Mouse (Mus musculus) heart, postnatal 36 days (tissue): ENCODE data around the gene Dzip1l. TPM values are rescaled to one million over a fixed set of nuclear protein-coding genes. Genes with fewer than 3 reads are reported as not detected.
A peak's percentile ranks its signal among the peaks of the same experiment; 100 is the strongest.

Experiments used
- DNase-seq, 2 experiments: peaks; one replicate each; pipeline ENCODE4 v3.0.0; 2021 to 2022
- intact Hi-C: fragments of 180-260 bp; cut with DNase I; formaldehyde crosslinking; loops from one replicate; pipeline ENCODE4 v1.15.1; 2025
- total RNA-seq, 2 experiments: library from RNA; stranded (reverse); gene quantifications; 2 replicates each; pipeline ENCODE4 v1.2.3; 2021

Gene Dzip1l
- total RNA-seq, 2 experiments from 2014 or later: 3.6 to 5.8 TPM

DNA sequence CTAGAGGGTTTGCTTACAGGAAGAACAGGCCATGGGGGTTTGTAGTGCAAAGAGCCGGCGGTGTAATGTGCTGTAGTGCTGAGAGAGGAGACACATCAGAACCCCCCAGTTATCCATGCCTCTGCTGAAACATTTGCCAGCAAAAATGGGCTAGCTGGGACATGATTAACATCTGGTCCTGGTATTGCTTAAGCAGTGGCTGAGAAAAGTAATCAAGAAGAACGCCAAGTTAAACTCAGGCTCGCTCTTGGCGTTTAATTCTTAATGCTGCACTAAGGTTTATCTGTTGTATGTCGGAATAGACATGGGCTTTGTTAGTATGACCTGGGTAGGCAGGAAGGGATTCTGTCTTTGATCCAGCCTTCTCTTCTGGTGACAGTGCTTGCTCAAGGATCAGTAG lies 16.8 kb downstream of the Dzip1l start:
- intact Hi-C loops: no loop called here
- DNase-seq: no peak

DNA sequence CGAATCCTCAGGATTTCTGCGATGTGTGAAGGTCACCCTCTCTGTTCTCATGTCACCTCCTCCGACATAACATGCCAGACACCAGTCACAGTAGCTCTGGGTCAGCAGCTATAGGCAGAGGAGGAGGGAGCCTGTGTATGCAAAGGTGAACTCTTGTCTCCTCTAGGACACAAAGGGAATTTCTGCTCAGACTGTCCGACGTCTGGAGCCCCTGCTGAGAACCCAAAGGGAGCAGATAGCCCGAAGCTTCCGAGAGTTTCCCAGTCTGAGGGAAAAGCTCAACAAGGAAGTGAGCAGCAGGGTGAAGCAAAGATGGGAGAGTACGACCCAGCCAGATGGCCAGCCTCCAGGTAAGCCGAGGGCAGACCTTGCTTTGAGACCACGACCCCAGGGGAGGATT lies 31.5 kb downstream of the Dzip1l start:
- DNase-seq: no peak
- intact Hi-C loops: loop anchor here (5.0 kb wide), 1 partner anchor 193 kb away; no protein-coding TSS in a partner anchor

DNA sequence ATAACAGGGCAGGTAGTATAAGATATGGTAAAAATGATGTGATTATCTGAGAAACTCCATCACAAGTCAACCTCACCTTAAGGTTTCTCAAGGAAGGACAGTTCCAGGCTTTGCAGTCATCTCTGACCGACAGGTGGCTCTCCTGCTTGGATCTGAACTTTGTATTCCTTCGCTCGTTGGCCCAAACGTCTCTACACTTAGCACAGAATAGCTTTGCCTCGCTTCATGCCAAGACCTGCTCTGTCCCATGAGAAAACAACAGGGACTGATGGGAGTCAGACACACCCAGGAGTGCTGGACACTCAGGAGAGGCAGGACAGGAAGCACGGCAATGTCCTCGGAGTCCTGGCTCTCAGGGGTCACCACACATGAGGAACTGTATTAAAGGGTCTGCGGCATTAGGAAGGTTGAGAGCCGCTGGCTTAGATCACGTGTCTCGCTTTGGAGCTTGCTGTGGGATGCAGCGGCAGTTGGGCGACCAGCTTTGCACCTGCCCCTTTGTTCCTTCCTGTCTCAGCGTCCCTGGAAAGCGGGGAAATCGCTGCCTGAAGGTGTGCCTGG lies 32.4 kb downstream of the Dzip1l start:
- no peak for DNase-seq
- intact Hi-C loops: loop anchor here (1.0 to 5.0 kb wide), 2 partner anchors 74 to 194 kb away; no protein-coding TSS in a partner anchor

DNA sequence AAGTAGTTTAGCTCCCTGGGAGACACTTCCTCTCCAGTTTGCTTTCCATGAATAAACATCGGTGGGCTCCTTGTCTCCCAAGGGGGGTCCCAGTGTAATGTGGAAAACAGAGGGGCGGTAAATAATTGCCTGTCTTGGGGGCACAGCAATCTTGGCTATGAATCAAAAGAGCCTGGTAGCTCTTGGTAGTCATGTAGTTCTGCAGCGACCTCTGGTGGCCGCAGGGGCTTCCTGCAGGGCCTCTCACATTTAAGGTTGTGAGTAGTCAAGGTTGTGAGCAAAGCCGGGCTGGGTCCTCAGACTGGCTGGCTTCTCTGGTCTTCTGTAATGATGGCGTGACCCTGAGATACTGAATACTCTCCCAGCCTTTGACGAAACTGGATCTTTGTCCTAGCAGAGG lies 33.1 kb downstream of the Dzip1l start:
- intact Hi-C loops: loop anchor here (1.0 to 5.0 kb wide), 2 partner anchors 75 to 195 kb away; no protein-coding TSS in a partner anchor
- peak; percentile 43 to 71 for DNase-seq

DNA sequence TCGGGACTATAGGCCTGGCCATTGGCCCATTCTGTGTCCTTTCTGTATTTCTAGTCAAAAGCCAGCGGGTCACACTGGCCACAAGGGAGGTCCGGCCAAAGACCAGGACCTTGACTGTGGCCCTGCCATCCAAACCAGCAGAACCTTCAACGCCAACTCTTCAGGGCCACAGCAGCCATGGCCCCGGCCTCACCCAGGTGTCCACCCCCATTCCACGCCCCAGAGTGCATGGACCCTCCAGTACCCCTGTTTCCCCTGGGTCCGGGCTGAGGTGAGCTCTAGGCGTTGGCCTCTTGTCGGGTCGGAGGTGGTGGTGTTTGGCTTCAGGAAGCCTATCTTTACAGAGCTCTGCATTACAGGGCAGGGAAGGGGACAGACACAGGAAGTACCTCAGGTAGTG lies 33.6 kb downstream of the Dzip1l start:
- intact Hi-C loops: loop anchor here (1.0 to 5.0 kb wide), 2 partner anchors 76 to 196 kb away; no protein-coding TSS in a partner anchor

DNA sequence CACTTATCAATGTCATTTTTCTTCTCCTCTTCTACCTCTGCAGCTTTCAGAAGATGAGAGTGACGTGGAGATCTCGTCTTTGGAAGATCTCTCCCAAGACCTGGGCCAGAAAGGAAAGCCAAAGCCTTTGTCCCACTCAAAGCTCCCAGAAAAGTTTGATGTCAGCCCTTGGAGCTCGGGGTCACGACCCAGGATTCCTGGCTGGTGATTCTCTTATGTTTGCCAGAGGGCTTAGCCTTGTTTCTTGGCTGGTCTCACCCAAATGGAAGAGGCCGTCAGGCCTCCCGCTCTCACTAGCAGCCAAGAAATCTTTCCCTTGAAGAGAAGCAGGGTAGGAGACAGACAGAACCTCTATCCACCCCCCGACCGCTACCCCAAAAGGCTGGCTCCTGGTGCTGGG lies 38.3 kb downstream of the Dzip1l start:
- DNase-seq: peak; percentile 24 to 47
- intact Hi-C loops: no loop called here

More for the DNA sequence above, 33.6 kb downstream of the Dzip1l start:
- no peak for DNase-seq

DNA sequence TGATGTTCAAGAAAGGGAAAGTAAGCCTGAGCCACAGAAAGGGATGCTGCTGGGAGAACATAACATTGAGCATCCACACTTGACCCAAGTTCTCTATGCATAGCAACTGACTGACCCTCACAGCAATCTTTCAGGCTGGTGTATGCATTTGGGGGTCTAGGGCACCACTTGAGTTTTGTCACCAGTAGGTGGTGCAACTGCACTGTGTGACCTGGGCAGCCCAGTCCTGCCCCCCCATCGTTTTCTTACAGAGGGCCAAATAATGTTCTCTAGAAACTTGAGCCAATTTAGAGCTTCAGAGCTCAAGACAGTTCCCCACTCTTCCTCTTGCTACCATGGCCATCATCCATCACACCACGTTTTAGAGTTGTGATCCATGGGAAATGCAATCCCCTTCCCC lies 42.3 kb downstream of the Dzip1l start:
- intact Hi-C loops: no loop called here
- no peak for DNase-seq

DNA sequence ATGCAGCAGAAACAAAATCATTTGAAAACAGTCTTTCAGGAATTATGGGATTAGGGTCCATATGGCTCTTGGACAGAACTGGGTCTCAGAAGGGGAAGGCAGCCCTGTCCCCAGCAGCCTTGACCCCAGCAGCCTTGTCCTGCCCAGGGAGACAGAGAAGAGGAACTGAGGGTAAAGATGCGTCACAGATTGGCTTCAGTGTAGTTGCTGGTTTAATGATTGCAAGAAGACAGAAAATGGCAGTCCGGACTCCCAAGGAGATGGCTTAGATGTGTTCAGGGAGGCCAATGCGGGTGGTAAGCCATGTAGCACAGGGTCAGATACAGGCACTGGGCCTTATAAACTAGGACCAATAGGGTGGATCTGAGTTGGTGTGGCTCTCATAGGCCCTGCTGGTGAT lies 46.4 kb downstream of the Dzip1l start:
- intact Hi-C loops: no loop called here
- DNase-seq: no peak

DNA sequence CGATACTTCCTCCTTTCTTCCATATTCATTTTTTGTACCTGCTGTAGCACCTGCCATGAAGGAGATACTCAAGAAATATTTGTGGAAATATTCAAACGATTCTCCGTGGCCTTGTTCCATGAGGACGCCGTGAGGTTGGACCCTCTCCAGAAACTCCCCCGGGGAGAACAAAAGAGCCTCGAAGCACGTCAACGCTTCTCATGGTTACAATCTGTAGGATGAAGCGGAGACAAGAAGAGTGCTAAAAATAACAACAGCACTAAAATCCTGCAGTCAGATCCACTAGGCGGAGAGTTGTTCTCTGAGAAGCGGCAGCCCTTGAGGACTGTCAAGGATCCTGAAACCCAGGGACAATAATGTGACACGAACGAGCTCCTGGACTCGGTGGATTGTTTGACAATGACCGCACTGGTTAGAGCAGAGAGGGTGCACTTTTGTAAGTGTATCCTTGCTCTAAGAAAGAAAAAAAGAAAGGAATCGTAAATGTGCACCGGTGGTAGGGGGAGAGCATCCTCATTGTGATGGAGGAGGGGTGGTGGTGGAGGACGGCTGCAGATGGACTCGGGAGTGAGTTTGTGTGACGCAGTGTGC lies 52.8 kb downstream of the Dzip1l start:
- intact Hi-C loops: no loop called here

DNA sequence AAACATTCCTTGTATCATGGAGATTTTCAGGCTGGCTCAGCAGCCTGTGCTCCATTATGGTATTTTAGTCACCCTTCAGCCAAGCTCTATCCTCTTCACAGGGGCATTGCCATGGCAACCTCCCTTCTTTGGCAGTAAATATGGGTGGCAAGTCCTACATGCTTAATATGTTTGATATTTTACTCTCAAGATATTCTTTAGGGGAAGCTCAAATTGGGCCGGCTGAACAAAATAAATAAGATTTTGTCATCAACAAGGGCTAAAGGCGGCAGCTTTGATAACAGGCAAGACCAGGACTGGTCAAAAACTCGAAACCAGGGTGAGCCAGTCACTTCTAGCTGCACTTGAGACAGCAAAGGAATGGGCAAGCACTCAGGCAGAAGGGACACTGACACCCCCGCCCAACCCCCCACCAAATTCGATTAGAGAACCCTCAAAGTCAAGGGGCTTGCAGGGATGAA lies 55.8 kb downstream of the Dzip1l start:
- intact Hi-C loops: no loop called here
- no peak for DNase-seq

More for the DNA sequence above, 52.8 kb downstream of the Dzip1l start:
- DNase-seq: no peak

DNA sequence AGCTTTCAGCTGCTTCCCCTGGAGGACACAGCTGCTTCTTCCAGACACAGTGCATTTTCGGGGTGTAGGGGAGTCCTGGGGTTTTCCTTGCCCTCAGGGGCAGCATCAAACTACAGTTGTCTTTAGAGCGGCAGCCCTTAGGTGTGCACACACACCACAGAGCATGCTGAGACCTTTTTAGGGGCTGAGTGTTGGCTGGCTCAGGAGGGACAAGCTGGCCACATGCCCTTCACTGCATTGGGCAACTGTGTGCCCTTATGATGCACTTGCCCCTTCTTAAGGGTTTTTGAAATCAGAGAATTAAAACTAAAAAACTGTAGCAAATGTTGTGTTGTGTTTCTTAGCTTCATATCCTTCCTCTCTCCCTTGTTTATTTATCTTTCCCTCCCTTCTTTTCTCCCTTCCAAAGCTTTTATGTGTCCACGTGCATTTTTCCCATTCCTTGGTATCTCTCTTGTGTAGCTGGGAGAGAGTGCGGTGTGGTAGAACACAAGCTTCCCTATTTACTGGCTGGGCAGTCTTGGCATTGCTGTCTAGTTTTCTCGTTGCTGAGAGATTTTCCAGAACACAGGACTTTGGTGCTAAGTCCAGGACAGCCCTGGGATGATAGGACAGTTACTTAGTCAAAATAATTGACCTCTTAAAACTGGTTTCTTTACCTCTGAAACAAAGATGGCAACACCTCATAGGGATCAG lies 56.4 kb downstream of the Dzip1l start:
- no peak for DNase-seq
- intact Hi-C loops: no loop called here

DNA sequence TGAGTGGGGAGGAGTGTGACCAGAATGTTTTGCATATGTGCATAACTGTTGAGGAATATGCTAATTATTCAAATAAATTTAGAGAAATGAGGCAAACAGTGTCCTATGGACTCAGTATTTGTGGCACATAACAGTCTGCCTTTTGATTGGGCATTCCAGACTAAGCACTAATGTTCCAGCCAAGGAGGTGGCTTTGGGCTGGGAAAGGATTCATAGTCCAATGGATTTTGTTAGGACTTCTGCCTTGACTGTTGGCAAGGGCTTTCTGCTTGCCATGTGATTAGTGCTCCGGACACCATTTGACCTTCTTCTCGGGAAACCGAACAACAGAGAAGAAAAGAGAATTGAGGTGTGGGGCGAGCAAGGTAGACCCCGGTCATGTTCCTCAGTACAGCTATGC lies 60.5 kb downstream of the Dzip1l start:
- intact Hi-C loops: no loop called here

DNA sequence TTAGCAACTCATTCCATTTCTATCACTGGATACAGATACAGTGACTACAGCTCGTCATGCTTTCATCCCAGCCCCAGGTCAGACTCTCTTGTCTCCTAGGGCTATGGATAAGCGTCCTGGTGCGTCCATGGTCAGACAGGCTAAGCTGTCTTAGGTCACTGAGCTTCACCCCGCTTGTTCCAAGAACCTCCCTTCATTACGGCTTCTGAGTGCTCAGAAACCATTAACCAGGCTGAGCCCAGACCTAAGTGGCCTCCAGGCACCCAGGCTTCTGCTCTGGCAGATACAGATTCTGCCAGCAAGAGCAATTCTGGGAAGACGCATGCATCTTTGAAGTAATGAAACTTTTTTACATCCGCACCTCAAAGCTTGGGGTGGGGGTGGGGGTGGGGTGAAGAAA lies 61.1 kb downstream of the Dzip1l start:
- intact Hi-C loops: no loop called here
- no peak for DNase-seq

More for the DNA sequence above, 60.5 kb downstream of the Dzip1l start:
- DNase-seq: no peak

DNA sequence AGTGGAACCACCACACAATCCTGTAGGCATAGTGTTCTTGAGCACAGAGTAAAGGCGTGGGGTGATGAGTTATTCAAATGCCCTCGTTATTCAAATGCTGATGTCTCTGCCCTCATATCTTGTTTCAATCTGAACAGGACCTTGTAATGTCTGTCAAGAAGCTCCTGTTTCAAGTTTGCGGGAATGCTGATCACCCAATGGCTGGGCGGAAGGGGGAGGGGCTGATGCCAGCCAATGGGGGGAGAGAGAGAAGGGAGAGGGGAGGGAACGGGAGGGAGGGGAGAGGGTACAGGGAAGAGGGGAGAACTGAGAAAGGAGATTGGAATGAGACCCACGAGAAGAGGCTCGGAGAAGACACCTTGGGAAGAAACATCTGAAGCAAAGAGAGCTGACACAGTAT lies 65.7 kb downstream of the Dzip1l start:
- intact Hi-C loops: no loop called here
- DNase-seq: no peak

DNA sequence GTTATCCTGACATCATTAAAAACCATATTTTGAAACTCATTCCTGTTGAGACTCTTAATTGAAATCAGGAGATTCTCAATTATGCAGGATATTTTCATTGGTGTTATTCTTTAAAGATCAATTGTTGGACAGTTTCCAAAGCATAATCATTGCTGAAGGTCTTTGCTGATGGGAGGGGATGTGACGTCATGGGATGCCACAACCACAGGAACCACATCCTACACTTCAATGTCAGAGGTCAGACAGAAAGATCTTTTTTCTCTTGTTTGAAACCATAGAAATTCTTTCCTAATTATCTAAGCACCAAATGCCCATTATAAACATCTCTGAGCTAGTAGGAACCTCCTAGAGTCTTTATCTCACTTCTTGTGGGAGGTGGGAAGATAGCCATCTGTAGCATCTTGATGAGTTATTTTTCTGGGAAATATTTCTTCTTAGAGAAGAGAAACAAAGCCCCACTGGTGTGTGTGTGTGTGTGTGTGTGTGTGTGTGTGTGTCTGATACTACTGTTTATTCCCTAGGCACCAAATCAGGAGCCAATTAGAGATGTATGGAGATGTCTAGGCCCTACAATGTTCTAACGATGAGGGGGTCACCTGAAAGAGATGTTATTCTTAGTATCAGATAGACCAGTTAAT lies 70.6 kb downstream of the Dzip1l start:
- no peak for DNase-seq
- intact Hi-C loops: no loop called here

DNA sequence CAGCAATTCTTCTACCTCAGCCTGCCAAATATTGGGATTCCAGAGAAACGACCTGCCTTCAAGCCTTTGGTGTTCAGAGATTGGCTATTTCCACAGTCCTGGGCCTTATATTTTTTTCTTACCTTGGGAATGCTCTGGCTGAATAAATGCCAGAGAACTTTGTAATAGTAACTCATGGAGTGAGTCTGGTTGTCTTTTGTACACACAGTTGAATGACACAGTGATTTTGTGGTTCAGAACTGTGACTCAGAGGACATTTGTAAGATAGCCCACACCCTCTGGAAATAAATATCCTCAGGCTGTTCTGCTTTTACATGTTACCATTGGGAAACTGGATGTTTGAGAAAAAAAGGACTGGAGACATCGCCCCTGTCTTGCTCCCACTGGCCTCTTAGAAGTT lies 71.9 kb downstream of the Dzip1l start:
- DNase-seq: no peak
- intact Hi-C loops: no loop called here

DNA sequence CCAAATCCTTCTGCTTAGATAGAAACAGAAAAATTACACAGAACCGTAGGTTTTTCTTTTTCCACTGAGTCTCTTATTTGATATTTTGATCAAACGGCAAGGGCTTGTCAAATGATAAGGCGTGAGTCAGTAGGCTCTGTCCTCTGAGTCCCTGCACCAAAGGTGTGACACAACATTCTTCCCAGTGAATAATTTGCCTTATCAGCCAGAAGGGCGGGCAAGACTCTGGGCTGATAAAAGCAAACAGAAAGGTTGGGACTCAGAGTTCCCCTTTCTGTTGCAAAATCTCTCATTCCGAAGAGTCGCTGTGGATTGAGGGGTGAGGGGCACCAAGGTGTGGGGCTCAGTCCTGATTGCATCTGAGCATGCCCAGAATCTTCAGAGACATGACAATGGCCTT lies 72.9 kb downstream of the Dzip1l start:
- no peak for DNase-seq
- intact Hi-C loops: no loop called here

DNA sequence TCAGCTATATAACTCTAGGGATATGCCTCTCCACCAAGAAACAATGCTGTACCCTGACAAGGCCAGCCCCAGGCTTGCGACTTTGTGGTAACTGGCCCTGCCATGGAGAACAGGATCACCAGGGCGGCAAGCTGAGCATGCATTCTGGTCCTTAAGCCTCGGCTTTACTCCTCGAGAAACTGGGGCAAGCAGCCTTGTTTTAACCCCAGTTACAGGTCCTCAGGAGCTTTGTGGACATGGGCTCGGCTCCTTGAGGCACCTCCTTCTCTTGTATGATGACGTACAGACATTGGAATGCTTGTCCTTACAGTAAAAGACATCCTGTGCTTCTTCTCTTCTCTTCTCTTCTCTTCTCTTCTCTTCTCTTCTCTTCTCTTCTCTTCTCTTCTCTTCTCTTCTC lies 74.4 kb downstream of the Dzip1l start:
- intact Hi-C loops: no loop called here
- DNase-seq: no peak

DNA sequence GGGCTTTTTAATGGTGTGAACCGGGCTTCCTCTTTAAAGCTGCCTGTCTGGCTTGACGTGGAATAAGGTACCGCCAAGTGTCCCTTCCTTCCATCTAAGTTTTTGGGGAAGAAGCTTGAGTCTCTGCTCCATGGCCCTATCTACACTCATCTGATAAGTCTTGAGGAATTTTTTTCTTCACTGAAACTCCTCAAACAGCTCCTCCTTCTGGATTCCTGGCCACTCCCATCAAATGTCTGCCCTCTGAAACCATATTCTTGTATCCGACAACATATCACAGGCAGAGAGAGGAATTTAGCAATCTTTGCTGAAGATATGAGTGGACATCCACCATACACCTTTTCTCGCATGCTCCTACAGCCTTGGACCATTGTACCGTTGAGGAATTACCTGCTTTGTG lies 77.0 kb downstream of the Dzip1l start:
- intact Hi-C loops: no loop called here
- DNase-seq: no peak

DNA sequence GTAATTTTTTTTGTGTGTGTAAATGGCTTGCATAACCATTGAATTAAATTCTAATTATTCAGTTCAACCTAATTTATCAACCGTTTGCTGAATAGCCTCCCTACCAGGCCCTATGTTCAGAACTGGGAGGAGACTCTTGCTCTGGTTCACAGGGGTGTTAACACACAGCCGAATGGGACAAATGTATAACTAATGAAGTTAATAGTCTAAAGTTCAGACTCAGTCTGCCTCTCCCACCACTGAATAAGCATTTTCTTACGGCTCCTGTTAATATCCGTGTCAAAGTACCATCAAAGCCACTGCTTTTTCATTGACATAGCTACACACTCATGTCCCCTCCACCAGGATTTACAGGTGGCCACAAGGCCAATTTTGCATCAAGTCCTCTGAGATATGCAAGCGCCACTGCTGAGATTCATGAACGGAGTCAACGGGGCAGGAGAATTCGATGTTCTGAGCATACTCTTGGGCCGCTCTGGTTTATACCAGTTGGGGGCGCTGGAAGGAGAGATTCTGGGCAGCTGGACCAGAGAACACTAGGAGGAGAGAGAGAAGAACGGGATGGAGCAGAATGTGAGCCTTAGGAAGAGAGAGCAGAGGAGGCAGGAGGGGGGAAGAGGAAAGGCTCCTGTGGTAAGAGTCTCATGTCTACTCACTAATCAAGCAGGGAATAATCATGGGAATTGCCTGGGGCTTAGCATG lies 78.3 kb downstream of the Dzip1l start:
- intact Hi-C loops: no loop called here
- DNase-seq: no peak
